Mouse (Mus musculus): ENCODE results near the gene Ccdc136. TPM values are rescaled to one million over a fixed set of nuclear protein-coding genes. Genes with fewer than 3 reads are reported as not detected.

The Ccdc136 gene
- polyA plus RNA-seq, 2 experiments, result 0.17 to 0.27 TPM

GRCm38 (mm10) chr6:29351613-29352012 is 44.5 kb upstream of the Ccdc136 start:
- Histone ChIP-seq H3K4me1 (replicated peaks; ENCODE audit: control insufficient read depth in 2 of 2, insufficient read depth in 2 of 2, low read length in 1 of 2) (peaks cover 16 to 22% of the 10 kb centered on the region in 2 experiments), H3K9ac (replicated peaks) (no peak overlapping the region), H3K36me3 (replicated peaks; ENCODE audit: control insufficient read depth, insufficient read depth, low read depth) (peaks cover 3% of the 10 kb centered on the region; the same call in 1 of the 2 replicates), H3K27me3 (ENCODE audit: control insufficient read depth, insufficient read depth, low read length) (no peaks in the 10 kb centered on the region), H3K4me2 (ENCODE audit: low read depth) (no peak overlapping the region), H3K4me3 (ENCODE audit: insufficient read depth in 1 of 2, low read depth in 2 of 2, low read length in 2 of 2) (no peak overlapping the region), H3K27ac (no peak overlapping the region), H3K9me3 (ENCODE audit: control insufficient read depth, low read length) (no peaks in the 10 kb centered on the region)
- ATAC-seq (ENCODE audit: insufficient read depth) (no peak), DNase-seq (ENCODE audit: low read depth in 3 of 3, low spot score in 3 of 3) (peak in 1 of 3 experiments; percentile 16)
- TF ChIP-seq CTCF (IDR thresholded peaks at IDR 0.05; ENCODE audit: low read depth), result peak; percentile 37; the same call in 1 of the 2 replicates
- TF ChIP-seq EP300 (IDR thresholded peaks at IDR 0.05; ENCODE audit: low read depth), result no peak

DNA sequence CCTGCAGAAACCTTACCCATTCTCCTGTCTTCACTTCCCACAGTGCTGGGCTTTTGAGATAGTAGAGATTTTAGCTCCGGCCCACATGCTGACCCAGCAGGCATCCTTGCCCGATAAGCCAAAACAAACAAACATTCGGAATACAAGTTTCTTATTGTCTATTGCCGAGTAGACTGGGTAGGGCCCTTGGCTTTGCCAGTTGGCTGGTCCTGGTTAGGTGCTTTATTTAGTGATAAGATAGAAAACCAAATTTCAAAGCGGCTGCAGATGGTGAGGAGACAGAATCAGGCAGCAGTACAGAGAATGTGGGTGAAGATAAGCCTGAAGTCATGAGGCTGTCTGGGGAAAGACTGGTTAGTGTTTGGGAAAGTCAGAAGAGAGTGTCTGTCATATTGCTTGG is 43.3 kb upstream of the Ccdc136 start:
- Histone ChIP-seq H3K4me1 (replicated peaks; ENCODE audit: control insufficient read depth in 2 of 2, insufficient read depth in 2 of 2, low read length in 1 of 2) (peaks cover 14 to 23% of the 10 kb centered on the region in 2 experiments), H3K4me3 (ENCODE audit: insufficient read depth in 1 of 2, low read depth in 2 of 2, low read length in 2 of 2) (no peak overlapping the region), H3K27ac (no peak overlapping the region), H3K9ac (replicated peaks) (no peak overlapping the region), H3K27me3 (ENCODE audit: control insufficient read depth, insufficient read depth, low read length) (no peaks in the 10 kb centered on the region), H3K36me3 (replicated peaks; ENCODE audit: control insufficient read depth, insufficient read depth, low read depth) (peaks cover 11% of the 10 kb centered on the region), H3K4me2 (ENCODE audit: low read depth) (peak overlapping the region; percentile 29), H3K9me3 (ENCODE audit: control insufficient read depth, low read length) (no peaks in the 10 kb centered on the region)
- peak; percentile 38; the same call in 1 of the 2 replicates for ATAC-seq (ENCODE audit: insufficient read depth)
- peak; percentile 23 to 35 (median 32) for DNase-seq (ENCODE audit: low read depth in 3 of 3, low spot score in 3 of 3)
- TF ChIP-seq CTCF (IDR thresholded peaks at IDR 0.05; ENCODE audit: low read depth) (no peak), EP300 (IDR thresholded peaks at IDR 0.05; ENCODE audit: low read depth) (peak; percentile 57; the same call in 1 of the 2 replicates)
- 10% methylated on average over 5 of the region's 5 CpGs for WGBS (ENCODE audit: insufficient replicate concordance)

DNA sequence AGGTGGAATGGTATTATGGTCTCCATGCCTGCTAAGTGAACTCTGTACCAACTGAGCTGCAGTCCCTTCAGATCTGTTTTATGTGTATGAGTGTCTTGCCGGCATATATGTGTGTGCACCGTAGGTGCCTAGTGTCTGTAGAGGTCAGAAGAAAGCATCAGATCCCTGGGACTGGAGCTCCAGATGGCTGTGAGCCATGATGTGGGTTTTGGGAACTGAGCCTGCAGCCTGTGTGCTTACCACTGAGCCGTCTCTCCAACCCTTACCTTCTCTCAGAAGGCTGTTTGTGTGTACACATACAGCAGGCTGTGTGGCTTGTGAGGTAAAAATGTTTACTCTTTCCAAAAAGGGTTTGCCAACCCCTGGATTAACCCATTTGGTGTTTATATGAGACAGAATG is 36.7 kb upstream of the Ccdc136 start:
- H3K4me1 ChIP-seq (replicated peaks; ENCODE audit: control insufficient read depth in 2 of 2, insufficient read depth in 2 of 2, low read length in 1 of 2), result peaks cover 3 to 4% of the 10 kb centered on the region in 2 experiments; a peak in 1 of 4 replicates
- WGBS (ENCODE audit: insufficient replicate concordance), result 87% methylated on average over 3 of the region's 3 CpGs
- ATAC-seq (ENCODE audit: insufficient read depth) (no peak), DNase-seq (ENCODE audit: low read depth in 3 of 3, low spot score in 3 of 3) (no peak)
- no peak overlapping the region for H3K9ac ChIP-seq (replicated peaks)
- H3K36me3 ChIP-seq (replicated peaks; ENCODE audit: control insufficient read depth, insufficient read depth, low read depth), result peaks cover 11% of the 10 kb centered on the region
- no peak overlapping the region for H3K4me2 ChIP-seq (ENCODE audit: low read depth)
- H3K27ac ChIP-seq, result no peak overlapping the region
- no peaks in the 10 kb centered on the region for H3K9me3 ChIP-seq (ENCODE audit: control insufficient read depth, low read length)
- no peaks in the 10 kb centered on the region for H3K27me3 ChIP-seq (ENCODE audit: control insufficient read depth, insufficient read depth, low read length)
- no peak for TF ChIP-seq EP300 (IDR thresholded peaks at IDR 0.05; ENCODE audit: low read depth)
- no peak for TF ChIP-seq CTCF (IDR thresholded peaks at IDR 0.05; ENCODE audit: low read depth)
- H3K4me3 ChIP-seq (ENCODE audit: insufficient read depth in 1 of 2, low read depth in 2 of 2, low read length in 2 of 2), result no peak overlapping the region

- Histone ChIP-seq H3K36me3 (replicated peaks; ENCODE audit: control insufficient read depth, insufficient read depth, low read depth) (peaks cover 11% of the 10 kb centered on the region), H3K27ac (no peak overlapping the region), H3K9me3 (ENCODE audit: control insufficient read depth, low read length) (no peaks in the 10 kb centered on the region), H3K9ac (replicated peaks) (no peak overlapping the region), H3K4me2 (ENCODE audit: low read depth) (no peak overlapping the region), H3K4me1 (replicated peaks; ENCODE audit: control insufficient read depth in 2 of 2, insufficient read depth in 2 of 2, low read length in 1 of 2) (peaks cover 3 to 4% of the 10 kb centered on the region in 2 experiments; a peak in 1 of 4 replicates), H3K27me3 (ENCODE audit: control insufficient read depth, insufficient read depth, low read length) (no peaks in the 10 kb centered on the region), H3K4me3 (ENCODE audit: insufficient read depth in 1 of 2, low read depth in 2 of 2, low read length in 2 of 2) (no peak overlapping the region)
- DNase-seq (ENCODE audit: low read depth in 3 of 3, low spot score in 3 of 3) (no peak), ATAC-seq (ENCODE audit: insufficient read depth) (no peak)
- WGBS (ENCODE audit: insufficient replicate concordance), result 73% methylated on average over 6 of the region's 6 CpGs
- TF ChIP-seq CTCF (IDR thresholded peaks at IDR 0.05; ENCODE audit: low read depth), result no peak
- no peak for TF ChIP-seq EP300 (IDR thresholded peaks at IDR 0.05; ENCODE audit: low read depth)
These were observed 35.9 kb upstream of the Ccdc136 start for GRCm38 (mm10) chr6:29360211-29360610.

DNA sequence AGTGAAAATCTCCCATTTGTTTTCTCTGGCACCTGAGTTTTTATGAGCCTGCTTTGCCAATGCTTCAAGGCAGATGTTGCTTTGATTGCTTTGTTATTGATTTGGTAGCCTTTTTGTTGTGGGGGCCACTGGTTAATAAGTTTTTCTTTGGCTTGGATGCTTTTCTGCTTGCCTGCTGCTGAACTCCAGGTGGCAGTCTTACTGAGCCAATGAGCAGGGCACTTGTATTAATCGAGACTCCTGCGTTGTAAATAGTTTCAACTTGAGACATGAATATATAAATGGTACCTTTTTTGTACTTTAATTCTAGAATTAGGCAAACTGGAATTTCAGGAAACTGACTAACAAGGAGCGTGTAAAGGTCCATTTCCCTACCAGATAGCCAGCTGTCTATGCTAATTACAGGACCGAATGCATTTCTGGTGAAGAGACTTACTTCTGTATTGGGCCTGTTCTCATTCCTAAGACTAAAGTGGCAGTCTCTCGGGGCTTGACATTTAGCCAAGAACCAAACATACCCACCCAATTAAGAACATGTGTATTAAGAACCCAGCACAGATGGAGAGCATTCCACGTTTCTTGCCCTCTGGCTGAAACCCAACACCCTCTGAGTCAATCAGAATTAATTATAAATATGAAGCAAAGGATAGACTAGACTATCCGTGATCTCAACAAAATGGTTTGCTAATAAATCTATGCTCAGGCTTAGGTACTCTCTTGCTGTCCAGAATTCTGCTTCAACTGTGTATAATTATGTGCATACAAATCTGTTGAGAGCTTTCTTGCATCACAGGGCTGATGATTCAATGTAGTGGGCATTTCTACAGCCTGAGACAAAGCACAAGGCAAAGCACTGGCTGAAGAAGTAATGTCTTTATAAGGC is 33.6 kb upstream of the Ccdc136 start:
- 73% methylated on average over 7 of the region's 7 CpGs for WGBS (ENCODE audit: insufficient replicate concordance)
- no peak for ATAC-seq (ENCODE audit: insufficient read depth)
- Histone ChIP-seq H3K4me2 (ENCODE audit: low read depth) (no peak overlapping the region), H3K4me3 (ENCODE audit: insufficient read depth in 1 of 2, low read depth in 2 of 2, low read length in 2 of 2) (no peak overlapping the region), H3K27ac (no peak overlapping the region), H3K27me3 (ENCODE audit: control insufficient read depth, insufficient read depth, low read length) (no peaks in the 10 kb centered on the region), H3K9ac (replicated peaks) (no peak overlapping the region), H3K36me3 (replicated peaks; ENCODE audit: control insufficient read depth, insufficient read depth, low read depth) (peaks cover 8% of the 10 kb centered on the region), H3K4me1 (replicated peaks; ENCODE audit: control insufficient read depth in 2 of 2, insufficient read depth in 2 of 2, low read length in 1 of 2) (0 out of 4 replicates have a peak, but pooled peaks cover 0 to under 1% of the 10 kb centered on the region in 2 experiments), H3K9me3 (ENCODE audit: control insufficient read depth, low read length) (no peaks in the 10 kb centered on the region)
- DNase-seq (ENCODE audit: low read depth in 3 of 3, low spot score in 3 of 3), result no peak
- TF ChIP-seq EP300 (IDR thresholded peaks at IDR 0.05; ENCODE audit: low read depth) (no peak), CTCF (IDR thresholded peaks at IDR 0.05; ENCODE audit: low read depth) (no peak)

Measured in liver, embryonic 14.5 days (tissue).